Mouse (Mus musculus) inflammation-experienced regulatory T-cells, adult 16 weeks (primary cell): ENCODE data around the gene Vsig10. TPM values are rescaled to one million over a fixed set of nuclear protein-coding genes. Genes with fewer than 3 reads are reported as not detected.

Experiments
- polyA plus RNA-seq: library from polyadenylated mRNA; unstranded; fragments of 100-300 nt; shearing (Covaris generic); gene quantifications from one replicate; pipeline ENCODE4 v1.2.1, GENCODE M21; 2017

Gene Vsig10
- 12.7 TPM for polyA plus RNA-seq

DNA sequence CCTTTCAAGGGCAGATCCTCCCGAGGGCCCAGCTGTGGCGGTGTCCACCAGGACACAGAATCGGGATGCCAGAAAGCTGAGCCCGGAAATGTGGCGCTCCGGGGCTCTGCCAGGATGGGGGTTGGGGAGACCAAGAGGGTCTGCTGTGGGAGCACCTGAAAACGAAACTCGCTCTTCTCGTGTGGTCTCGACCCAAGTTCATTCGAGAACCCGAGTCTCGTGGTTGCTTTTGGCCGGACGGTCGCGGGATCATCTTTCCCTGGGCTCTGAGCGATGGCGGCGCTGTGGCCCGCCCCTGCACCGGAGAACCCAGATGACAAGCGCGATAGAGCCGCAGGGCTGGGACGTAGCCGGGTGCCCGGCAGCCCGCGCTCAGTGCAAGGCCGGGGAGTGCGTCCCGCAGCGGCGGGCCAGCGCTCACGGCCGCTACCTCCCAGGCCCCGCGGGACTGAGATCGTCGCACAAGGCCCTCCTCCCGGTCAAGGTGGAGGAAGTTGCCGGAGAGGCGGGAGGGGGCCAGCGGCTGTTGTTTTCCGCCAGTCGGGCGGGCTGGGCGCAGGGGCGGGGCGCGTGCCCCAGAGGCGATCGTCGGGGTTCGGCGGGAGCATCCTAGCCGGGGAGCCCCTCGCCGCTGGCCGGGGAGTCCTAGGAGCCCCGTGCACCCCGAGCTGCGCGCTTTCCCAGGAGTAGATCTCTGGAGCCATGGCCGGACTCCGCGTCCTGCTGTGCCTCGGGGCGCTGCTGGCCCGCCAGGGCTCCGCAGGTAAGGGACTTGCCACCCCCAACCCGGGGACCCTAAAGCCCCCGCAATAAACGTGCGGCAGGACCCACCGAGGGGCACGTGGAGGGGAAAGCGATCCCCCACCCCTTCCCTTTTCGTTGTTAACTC is at the start of gene Vsig10:
TSS of gene Vsig10 (plus strand) at position 343 of the 889 bp plus-strand sequence.

DNA sequence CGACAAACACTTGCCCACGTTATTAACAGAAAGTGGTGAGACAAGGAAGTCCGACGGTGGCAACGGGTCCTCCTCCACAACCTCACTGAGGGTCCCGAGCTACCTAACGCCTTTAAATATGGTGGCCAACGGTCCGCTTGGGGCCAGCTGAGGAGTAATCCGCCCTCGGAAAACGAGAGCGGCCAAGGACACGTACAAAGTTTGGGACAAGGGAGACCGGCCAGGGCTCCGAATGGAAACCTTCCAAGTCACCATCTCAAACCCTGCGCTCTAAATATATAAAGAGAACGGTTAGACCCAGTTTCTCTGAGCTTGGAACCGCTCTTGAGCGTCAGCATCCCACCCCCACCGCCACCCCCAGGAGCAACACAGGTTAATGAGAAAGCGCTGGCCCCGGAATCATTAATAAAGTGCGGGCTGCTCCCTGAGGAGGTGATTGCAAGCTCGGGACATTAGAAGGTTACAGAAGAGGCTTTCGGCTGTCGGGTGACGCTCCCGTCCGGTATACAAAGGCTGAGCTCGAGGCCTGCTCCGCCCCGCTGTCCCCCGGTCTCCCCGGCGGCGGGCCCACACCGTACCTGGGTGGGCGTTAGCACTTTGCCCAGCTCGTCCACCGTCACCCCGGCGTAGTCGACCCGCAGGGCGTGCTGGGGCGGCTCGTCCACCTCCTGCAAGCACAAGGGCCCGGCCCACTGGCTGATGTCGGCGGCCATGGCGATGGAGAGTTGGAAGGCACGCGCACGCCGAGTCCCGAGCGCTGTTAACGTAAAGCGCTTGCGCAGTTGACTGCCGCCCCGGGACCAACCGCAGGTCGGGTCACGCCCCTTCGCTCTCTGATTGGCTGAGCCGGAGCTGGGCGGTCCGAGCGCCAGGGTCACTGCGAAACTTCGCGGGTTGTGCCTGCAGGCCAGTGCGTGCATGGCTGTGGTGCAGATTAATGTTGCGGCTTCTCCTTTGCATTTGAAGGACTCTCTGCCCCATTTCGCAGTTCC is 31.8 kb upstream of the Vsig10 start, which contains the start of gene Pebp1:
TSS of gene Pebp1 (minus strand) at position 795 of the 992 bp plus-strand sequence.

DNA sequence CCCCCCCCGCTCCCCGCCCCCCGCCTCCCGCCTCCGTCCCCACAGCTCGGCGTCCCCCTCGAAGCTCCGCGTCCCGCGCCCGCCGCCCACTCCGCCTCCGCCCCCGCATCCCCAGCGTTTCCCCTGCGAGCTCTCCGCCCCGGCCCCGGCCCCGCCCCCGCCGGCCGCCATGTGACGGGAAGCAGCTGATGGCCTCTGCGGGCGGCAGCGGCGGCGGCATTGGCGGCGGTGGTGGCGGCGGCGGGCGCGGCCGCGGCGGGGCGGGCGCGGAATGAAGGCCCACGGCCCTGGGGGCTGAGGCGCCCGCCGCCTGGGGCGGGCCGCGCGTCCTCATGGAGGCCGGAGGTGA is 38.2 kb downstream of the Vsig10 start, which contains the start of gene Wsb2:
TSS of gene Wsb2 (plus strand) at position 176 of the 349 bp plus-strand sequence.

GRCm38 (mm10) chr5:117388877-117389276 is 70.0 kb downstream of the Vsig10 start, which contains the start of gene Rfc5:
Gene Rfc5, minus strand, starts transcription at chr5:117389047.

Other genes starting within 250 kb of the Vsig10 start
- gene Suds3, start 203.0 kb upstream of the Vsig10 start, polyA plus RNA-seq = 4.9 TPM
- gene Taok3, start 199.0 kb upstream of the Vsig10 start, polyA plus RNA-seq = 155 TPM
- 274 TPM for gene Pebp1, start 31.5 kb upstream of the Vsig10 start, polyA plus RNA-seq
- 12.6 TPM for gene Wsb2, start 38.2 kb downstream of the Vsig10 start, polyA plus RNA-seq
- gene Rfc5, start 70.0 kb downstream of the Vsig10 start, polyA plus RNA-seq = 48.5 TPM
- gene Ksr2, start 94.9 kb downstream of the Vsig10 start, polyA plus RNA-seq = 1.5 TPM